Mouse (Mus musculus) urinary bladder, adult 18-20 months (tissue): Measurements from ENCODE around the gene Hnrnpf.

Source experiments
- DNase-seq, 2 experiments: peaks; one replicate each; pipeline ENCODE4 v3.0.0; 2022; ENCODE audit warnings: low spot score in 2 of 2, mixed read lengths in 2 of 2

The Hnrnpf gene

GRCm38 (mm10) chr6:117891369-117892160 is 8.6 kb upstream of the Hnrnpf start:
- DNase-seq: no peak

GRCm38 (mm10) chr6:117892386-117892785 is 7.7 kb upstream of the Hnrnpf start:
- DNase-seq: no peak

GRCm38 (mm10) chr6:117893435-117893834 is 6.7 kb upstream of the Hnrnpf start:
- no peak for DNase-seq

- DNase-seq: no peak
Observed at GRCm38 (mm10) chr6:117897800-117898199, 2.3 kb upstream of the Hnrnpf start.

- no peak for DNase-seq
Observed at GRCm38 (mm10) chr6:117901510-117902402, 1.6 kb downstream of the Hnrnpf start.

- DNase-seq: no peak
Observed at GRCm38 (mm10) chr6:117902556-117902955, 2.4 kb downstream of the Hnrnpf start.

GRCm38 (mm10) chr6:117903836-117904235 is 3.7 kb downstream of the Hnrnpf start:
- DNase-seq: no peak

GRCm38 (mm10) chr6:117905260-117905930 is 5.3 kb downstream of the Hnrnpf start:
- no peak for DNase-seq

- peak in 1 of 2 experiments; percentile 62 for DNase-seq
Observed at GRCm38 (mm10) chr6:117906015-117906531, 5.9 kb downstream of the Hnrnpf start.

GRCm38 (mm10) chr6:117906590-117907271 is 6.6 kb downstream of the Hnrnpf start:
- peak; percentile 89 to 98 for DNase-seq

GRCm38 (mm10) chr6:117907301-117907978 is 7.3 kb downstream of the Hnrnpf start:
- DNase-seq: peak; percentile 81 to 86

GRCm38 (mm10) chr6:117907979-117908355 is 7.8 kb downstream of the Hnrnpf start:
- no peak for DNase-seq

- DNase-seq: no peak
Observed at GRCm38 (mm10) chr6:117908424-117908900, 8.3 kb downstream of the Hnrnpf start.

- DNase-seq: no peak
Observed at GRCm38 (mm10) chr6:117910120-117910661, 10.1 kb downstream of the Hnrnpf start.

- DNase-seq: no peak
Observed at GRCm38 (mm10) chr6:117914541-117914940, 14.4 kb downstream of the Hnrnpf start.

- DNase-seq: no peak
Observed at GRCm38 (mm10) chr6:117916205-117916736, 16.1 kb downstream of the Hnrnpf start.

GRCm38 (mm10) chr6:117916737-117917426 is 16.8 kb downstream of the Hnrnpf start:
- DNase-seq: peak; percentile 82 to 84

- peak; percentile 47 to 72 for DNase-seq
Observed at GRCm38 (mm10) chr6:117917576-117917975, 17.5 kb downstream of the Hnrnpf start.

GRCm38 (mm10) chr6:117918043-117918442 is 17.9 kb downstream of the Hnrnpf start:
- DNase-seq: no peak
